Mouse (Mus musculus): ENCODE results near the gene Snca. TPM values are rescaled to one million over a fixed set of nuclear protein-coding genes. Genes with fewer than 3 reads are reported as not detected.

Snca gene
- 5.8 and 7.6 TPM in 2 replicates for polyA plus RNA-seq (2015; fragmentation: Nextera tagmentation; extraction: Ambion mirVana)

DNA sequence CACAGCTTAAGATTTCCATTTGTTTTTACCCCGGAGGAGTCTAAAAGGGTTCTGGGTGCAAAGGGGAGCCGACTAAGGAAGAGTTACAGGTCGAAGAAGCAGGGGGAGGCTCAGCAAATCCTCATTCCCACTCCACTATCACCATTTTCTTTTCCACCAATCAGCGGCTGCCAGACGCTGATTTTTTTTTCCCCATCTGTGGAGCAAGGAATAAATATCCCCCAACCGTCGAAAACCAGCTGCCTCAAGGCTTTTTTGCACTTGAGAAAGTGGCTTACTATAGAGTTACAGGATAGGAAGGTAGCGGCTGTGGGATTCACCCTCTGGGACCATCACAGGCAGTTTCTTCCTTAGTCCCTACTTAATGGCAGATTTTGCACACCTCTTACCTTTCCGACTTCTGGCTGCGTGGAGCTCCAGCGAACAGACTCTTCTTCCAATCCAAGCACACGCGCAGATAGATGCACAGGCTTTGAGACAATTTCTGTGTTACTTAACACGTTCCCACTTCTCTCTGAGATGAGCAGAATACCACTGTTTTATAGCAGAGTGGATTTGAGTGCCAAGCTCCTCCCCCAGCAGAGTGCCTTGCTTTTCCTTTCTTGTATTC is at the start of gene Snca:
Gene Snca, minus strand, starts transcription at position 574 of the 610 bp plus-strand sequence.
- H3K27ac ChIP-seq (ENCODE audit: low read depth, low read length), result no peak within 1 kb of the TSS
- peaks cover 5% of the 10 kb centered on the region; the same call in 1 of the 2 replicates for H3K4me1 ChIP-seq (replicated peaks; ENCODE audit: control insufficient read depth, insufficient read depth, low read length)
- H3K27me3 ChIP-seq (replicated peaks; ENCODE audit: control insufficient read depth, insufficient read depth, low read length), result 0 out of 2 replicates have a peak, but pooled peaks cover 3% of the 10 kb centered on the region
- H3K9me3 ChIP-seq (ENCODE audit: control insufficient read depth), result no peaks in the 10 kb centered on the region
- peak within 1 kb of the TSS; percentile 27; the same call in 1 of the 2 replicates for H3K9ac ChIP-seq (ENCODE audit: low read depth, low read length)
- WGBS, result 3% methylated on average over 14 of the region's 14 CpGs
- no peak for TF ChIP-seq CTCF (IDR thresholded peaks at IDR 0.05; ENCODE audit: low read depth)
- peak within 1 kb of the TSS; percentile 43 for H3K4me3 ChIP-seq (ENCODE audit: low read depth, low read length)
- H3K36me3 ChIP-seq (ENCODE audit: control insufficient read depth, insufficient read depth), result no peaks in the 10 kb centered on the region
- no peak for ATAC-seq
- H3K4me2 ChIP-seq (replicated peaks; ENCODE audit: low read depth), result peak within 1 kb of the TSS; percentile 87

GRCm38 (mm10) chr6:60870126-60870525 is 40.5 kb upstream of the Snca start:
- Histone ChIP-seq H3K9ac (ENCODE audit: low read depth, low read length) (no peak overlapping the region), H3K4me1 (replicated peaks; ENCODE audit: control insufficient read depth, insufficient read depth, low read length) (no peaks in the 10 kb centered on the region), H3K27me3 (replicated peaks; ENCODE audit: control insufficient read depth, insufficient read depth, low read length) (no peaks in the 10 kb centered on the region), H3K36me3 (ENCODE audit: control insufficient read depth, insufficient read depth) (no peaks in the 10 kb centered on the region), H3K27ac (ENCODE audit: low read depth, low read length) (no peak overlapping the region), H3K9me3 (ENCODE audit: control insufficient read depth) (no peaks in the 10 kb centered on the region), H3K4me2 (replicated peaks; ENCODE audit: low read depth) (no peak overlapping the region), H3K4me3 (ENCODE audit: low read depth, low read length) (no peak overlapping the region)
- no peak for TF ChIP-seq CTCF (IDR thresholded peaks at IDR 0.05; ENCODE audit: low read depth)
- no peak for ATAC-seq
- 69% methylated on average over 1 of the region's 1 CpGs for WGBS

- H3K9ac ChIP-seq (ENCODE audit: low read depth, low read length), result no peak overlapping the region
- H3K9me3 ChIP-seq (ENCODE audit: control insufficient read depth), result no peaks in the 10 kb centered on the region
- H3K4me1 ChIP-seq (replicated peaks; ENCODE audit: control insufficient read depth, insufficient read depth, low read length), result no peaks in the 10 kb centered on the region
- H3K36me3 ChIP-seq (ENCODE audit: control insufficient read depth, insufficient read depth), result no peaks in the 10 kb centered on the region
- H3K4me3 ChIP-seq (ENCODE audit: low read depth, low read length), result no peak overlapping the region
- no peak for ATAC-seq
- H3K27ac ChIP-seq (ENCODE audit: low read depth, low read length), result no peak overlapping the region
- TF ChIP-seq CTCF (IDR thresholded peaks at IDR 0.05; ENCODE audit: low read depth), result no peak
- no peaks in the 10 kb centered on the region; the same call in 1 of the 2 replicates for H3K27me3 ChIP-seq (replicated peaks; ENCODE audit: control insufficient read depth, insufficient read depth, low read length)
- no peak overlapping the region for H3K4me2 ChIP-seq (replicated peaks; ENCODE audit: low read depth)
- WGBS, result 76% methylated on average over 2 of the region's 2 CpGs
These were observed 26.9 kb upstream of the Snca start for GRCm38 (mm10) chr6:60856599-60856998.

GRCm38 (mm10) chr6:60851690-60852089 is 22.0 kb upstream of the Snca start:
- no peak overlapping the region for H3K27ac ChIP-seq (ENCODE audit: low read depth, low read length)
- no peaks in the 10 kb centered on the region for H3K36me3 ChIP-seq (ENCODE audit: control insufficient read depth, insufficient read depth)
- WGBS, result 91% methylated on average over 2 of the region's 2 CpGs
- no peaks in the 10 kb centered on the region for H3K4me1 ChIP-seq (replicated peaks; ENCODE audit: control insufficient read depth, insufficient read depth, low read length)
- H3K9ac ChIP-seq (ENCODE audit: low read depth, low read length), result no peak overlapping the region
- no peak for TF ChIP-seq CTCF (IDR thresholded peaks at IDR 0.05; ENCODE audit: low read depth)
- no peaks in the 10 kb centered on the region for H3K9me3 ChIP-seq (ENCODE audit: control insufficient read depth)
- H3K4me2 ChIP-seq (replicated peaks; ENCODE audit: low read depth), result no peak overlapping the region
- ATAC-seq, result no peak
- no peaks in the 10 kb centered on the region for H3K27me3 ChIP-seq (replicated peaks; ENCODE audit: control insufficient read depth, insufficient read depth, low read length)
- no peak overlapping the region for H3K4me3 ChIP-seq (ENCODE audit: low read depth, low read length)

DNA sequence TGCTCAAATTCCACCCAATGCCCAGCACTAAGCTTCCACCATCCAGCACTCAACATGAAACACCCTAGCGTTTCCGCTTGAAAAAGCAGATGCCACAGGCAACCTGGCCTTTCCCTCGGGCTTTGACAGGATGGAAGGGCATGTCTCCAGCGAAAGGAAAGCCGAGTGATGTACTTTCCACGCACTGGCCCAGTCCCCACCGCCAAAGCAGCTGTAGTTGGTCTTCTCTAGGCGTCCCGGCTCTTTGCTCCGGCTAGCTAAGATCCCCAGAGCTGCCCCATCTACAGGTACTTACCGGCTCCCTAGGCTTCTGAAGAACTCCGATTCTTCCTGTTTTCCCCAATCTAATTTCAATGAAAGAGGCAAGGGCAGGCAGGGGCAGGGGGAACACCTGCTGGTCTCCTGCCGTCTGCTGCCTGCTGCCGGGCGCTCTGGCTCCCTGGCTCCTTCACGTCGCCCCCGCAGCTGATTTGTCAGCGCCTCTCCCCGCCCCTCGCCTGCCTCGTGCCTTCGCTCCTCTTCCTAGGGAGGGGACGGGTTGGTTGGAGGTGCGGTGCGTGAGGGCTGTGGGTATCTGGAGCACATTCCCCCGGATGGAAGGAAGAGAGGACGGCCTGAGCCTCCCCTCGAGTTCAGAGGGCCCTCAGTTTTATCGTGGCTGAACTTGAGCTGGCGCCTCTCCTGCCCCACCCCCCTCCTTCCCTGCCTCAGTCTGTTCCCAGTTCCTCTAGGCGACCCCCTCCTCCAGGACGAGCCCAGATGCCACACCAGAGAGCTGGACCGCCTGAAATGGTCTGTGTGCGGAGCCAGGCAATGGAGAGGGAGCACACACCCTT is 1.0 kb downstream of the Snca start:
- H3K9ac ChIP-seq (ENCODE audit: low read depth, low read length), result peak overlapping the region; percentile 27; the same call in 1 of the 2 replicates
- peak; percentile 51 for ATAC-seq
- no peaks in the 10 kb centered on the region for H3K36me3 ChIP-seq (ENCODE audit: control insufficient read depth, insufficient read depth)
- TF ChIP-seq CTCF (IDR thresholded peaks at IDR 0.05; ENCODE audit: low read depth), result no peak
- H3K4me1 ChIP-seq (replicated peaks; ENCODE audit: control insufficient read depth, insufficient read depth, low read length), result peaks cover 5% of the 10 kb centered on the region; the same call in 1 of the 2 replicates
- H3K27ac ChIP-seq (ENCODE audit: low read depth, low read length), result no peak overlapping the region
- H3K4me3 ChIP-seq (ENCODE audit: low read depth, low read length), result peak overlapping the region; percentile 43
- WGBS, result under 1% methylated on average over 35 of the region's 35 CpGs
- 0 out of 2 replicates have a peak, but pooled peaks cover 3% of the 10 kb centered on the region for H3K27me3 ChIP-seq (replicated peaks; ENCODE audit: control insufficient read depth, insufficient read depth, low read length)
- no peaks in the 10 kb centered on the region for H3K9me3 ChIP-seq (ENCODE audit: control insufficient read depth)
- H3K4me2 ChIP-seq (replicated peaks; ENCODE audit: low read depth), result peak overlapping the region; percentile 87

- Histone ChIP-seq H3K9me3 (ENCODE audit: control insufficient read depth) (no peaks in the 10 kb centered on the region), H3K4me3 (ENCODE audit: low read depth, low read length) (peak overlapping the region; percentile 43; the same call in 1 of the 2 replicates), H3K4me1 (replicated peaks; ENCODE audit: control insufficient read depth, insufficient read depth, low read length) (peaks cover 5% of the 10 kb centered on the region; the same call in 1 of the 2 replicates), H3K9ac (ENCODE audit: low read depth, low read length) (no peak overlapping the region), H3K27ac (ENCODE audit: low read depth, low read length) (no peak overlapping the region), H3K4me2 (replicated peaks; ENCODE audit: low read depth) (peak overlapping the region; percentile 87), H3K36me3 (ENCODE audit: control insufficient read depth, insufficient read depth) (no peaks in the 10 kb centered on the region), H3K27me3 (replicated peaks; ENCODE audit: control insufficient read depth, insufficient read depth, low read length) (0 out of 2 replicates have a peak, but pooled peaks cover 3% of the 10 kb centered on the region)
- no peak for TF ChIP-seq CTCF (IDR thresholded peaks at IDR 0.05; ENCODE audit: low read depth)
- WGBS, result 57% methylated on average over 1 of the region's 1 CpGs
- peak; percentile 53; the same call in 1 of the 2 replicates for ATAC-seq
These were observed 1.6 kb downstream of the Snca start for GRCm38 (mm10) chr6:60828047-60828428.
